29 mouse cellular contexts compared by ENCODE assay signal in genomic region chr1:184951057-184951456, GRCm38 (mm10). TPM values are rescaled to one million over a fixed set of nuclear protein-coding genes. Genes with fewer than 3 reads are reported as not detected.
DNase-seq lines count a peak whose midpoint lies in the region; ATAC-seq and TF ChIP-seq lines count a peak whose summit lies in the region.
"Had no signal": no experiment of that assay in that cellular context is flagged by ENCODE, and none has a peak within 500 bp of the region (broad histone marks: within the 10 kb centered on the region; RNA-seq: fewer than 3 reads in every experiment).

No protein-coding gene starts in this region.

- H3K27ac ChIP-seq in left cerebral cortex, adult 2 months = no peak overlapping the region
- H3K27ac ChIP-seq: forebrain, embryonic 13.5 days; hindbrain, embryonic 13.5 days; kidney, embryonic 15.5 days; limb, embryonic 12.5 days; liver, embryonic 15.5 days; stomach, embryonic 15.5 days had no signal

- intact Hi-C loops in left cerebral cortex, adult 2 months (cut with DNase I) = no loop called here
- intact Hi-C loops in left cerebral cortex, postnatal 10 days (cut with DNase I) = no loop called here
- intact Hi-C loops in gastrocnemius, postnatal 14 days (cut with DNase I; ENCODE audit: low total_unique reads) = no loop called here

- TF ChIP-seq CTCF in left cerebral cortex, adult 2 months (IDR thresholded peaks at IDR 0.05) = no peak

- H3K4me3 ChIP-seq in left cerebral cortex, adult 2 months = no peak overlapping the region
- H3K4me3 ChIP-seq: forebrain, embryonic 13.5 days; heart, embryonic 12.5 days; hindbrain, embryonic 13.5 days; kidney, embryonic 15.5 days; limb, embryonic 12.5 days; liver, embryonic 15.5 days; stomach, embryonic 15.5 days had no signal

- DNase-seq in frontal cortex, postnatal 25 days (ENCODE audit: low spot score in 2 of 2) = no peak
- DNase-seq in layer of hippocampus, adult 11-12 months (ENCODE audit: low spot score) = peak; percentile 46
- no peak for DNase-seq in layer of hippocampus, adult 9-10 months (ENCODE audit: low spot score)
- DNase-seq in left cerebral cortex, adult 2 months (ENCODE audit: extremely low spot score in 1 of 2, low spot score in 2 of 2) = peak; percentile 36 to 49
- DNase-seq in left cerebral cortex, postnatal 10 days (ENCODE audit: extremely low spot score in 1 of 2, low spot score in 2 of 2) = no peak
- peak; percentile 26 to 35 for DNase-seq in layer of hippocampus, postnatal 36 days
- no peak for DNase-seq in gastrocnemius, postnatal 14 days
- DNase-seq: adrenal gland, adult 2 months; cerebellum, adult 8-10 months; cerebellum, postnatal 25 days; gastrocnemius, postnatal 25 days; heart, adult 18-20 months; heart, postnatal 4 days; kidney, adult 11 months; kidney, postnatal 25 days; lung, embryonic 14.5 days; lung, postnatal 14 days; midbrain, embryonic 14.5 days had no signal

- peak; percentile 88 for ATAC-seq in frontal cortex, adult (ENCODE audit: low TSS enrichment)
- ATAC-seq: activated CD4-positive, CD25-positive, alpha-beta regulatory T cell, adult 4 months; forebrain, embryonic 13.5 days had no signal

RNA-seq across cellular contexts. Expression of gene Mark1, which starts 48.3 kb away (rescaled TPM):
- total RNA-seq in left cerebral cortex, adult 2 months (2021) = 10 to 100 TPM; 92.5 to 94.6 TPM
- total RNA-seq in left cerebral cortex, postnatal 10 days (2021) = 100 to 1,000 TPM; 104 TPM
- total RNA-seq in layer of hippocampus, postnatal 36 days (2021) = 10 to 100 TPM; 51.6 to 54.3 TPM
- total RNA-seq in gastrocnemius, postnatal 14 days (2021) = 1 to 10 TPM; 3.4 to 4.4 TPM
- total RNA-seq: CH12.LX; monocyte, adult 5-6 weeks had no signal

Comparison
In these comparisons a context has a peak if more than half of its experiments do, and no peak if none do; other contexts are left out.
1. DNase-seq: peak in layer of hippocampus, adult 11-12 months (single experiment), left cerebral cortex, adult 2 months (2 of 2) and layer of hippocampus, postnatal 36 days (2 of 2); none in frontal cortex, postnatal 25 days (0 of 2), layer of hippocampus, adult 9-10 months (single experiment), left cerebral cortex, postnatal 10 days (0 of 2) and gastrocnemius, postnatal 14 days (single experiment).
2. RNA of gene Mark1, which starts 48.3 kb away (total RNA-seq): 104 TPM in left cerebral cortex, postnatal 10 days, 92.5 to 94.6 TPM in left cerebral cortex, adult 2 months and 51.6 to 54.3 TPM in layer of hippocampus, postnatal 36 days; 3.4 to 4.4 TPM in gastrocnemius, postnatal 14 days; every median in the first group is over 4 times any median in the second.